Mouse (Mus musculus) lung, adult 2 months (tissue): ENCODE measurements at regions not wholly inside any gene's neighbourhood (a gene's known extent, or its start where the extent isn't known, plus 50 kb on each side); places are given as distances from the start of the nearest gene placed in this dataset.

ENCODE experiments used
- DNase-seq: peaks from one replicate; pipeline ENCODE4 v3.0.0; 2022
- H3K4me1 ChIP-seq: fragments of 200-500 bp; 2 replicates; pipeline ENCODE4 v1.6.1; 2011; ENCODE audit warnings: low read length; ENCODE audit not compliant: control insufficient read depth, insufficient read depth
- H3K4me3 ChIP-seq: fragments of 200-500 bp; replicated peaks from 2 replicates; pipeline ENCODE3; 2011; ENCODE audit warnings: low read depth, mild to moderate bottlenecking, control low read depth, low read length; ENCODE audit errors: extremely low read depth
- CTCF ChIP-seq: fragments of 200-500 bp; IDR thresholded peaks from 2 replicates; pipeline ENCODE4 v1.5.1; 2011; ENCODE audit warnings: mild to moderate bottlenecking, low read length, control low read depth; ENCODE audit not compliant: insufficient read depth
- POLR2A ChIP-seq: fragments of 200-500 bp; IDR thresholded peaks from 2 replicates; pipeline ENCODE4 v1.6.1; 2011; ENCODE audit warnings: low read depth, mild to moderate bottlenecking, control low read depth, low read length, borderline replicate concordance; ENCODE audit errors: extremely low read depth
- WGBS: fragments of 180-500 bp; shearing (Covaris S2); methylation state at CpG from one replicate; pipeline ENCODE4 v1.1.7; 2018; 5-methylcytosine and 5-hydroxymethylcytosine counted together

GRCm38 (mm10) chr10:95087864-95088570, 143.4 kb upstream of the Plxnc1 start:
- WGBS, result 35% methylated on average over 13 of the region's 13 CpGs
- TF ChIP-seq POLR2A, result no peak
- TF ChIP-seq CTCF, result peak; percentile 81
- no peaks in the 10 kb centered on the region for H3K4me1 ChIP-seq
- no peak overlapping the region for H3K4me3 ChIP-seq
- DNase-seq, result no peak

GRCm38 (mm10) chr10:95086755-95087154, 142.1 kb upstream of the Plxnc1 start:
- no peak for DNase-seq
- WGBS, result 36% methylated on average over 4 of the region's 4 CpGs
- no peaks in the 10 kb centered on the region for H3K4me1 ChIP-seq
- no peak for TF ChIP-seq POLR2A
- no peak for TF ChIP-seq CTCF
- no peak overlapping the region for H3K4me3 ChIP-seq

GRCm38 (mm10) chr10:95085688-95086268, 141.1 kb upstream of the Plxnc1 start:
- TF ChIP-seq POLR2A (no peak), CTCF (no peak)
- DNase-seq, result no peak
- WGBS, result 66% methylated on average over 8 of the region's 8 CpGs
- no peak overlapping the region for H3K4me3 ChIP-seq
- H3K4me1 ChIP-seq, result no peaks in the 10 kb centered on the region

- 73% methylated on average over 14 of the region's 14 CpGs for WGBS
- DNase-seq, result no peak
- TF ChIP-seq POLR2A (no peak), CTCF (no peak)
- Histone ChIP-seq H3K4me3 (no peak overlapping the region), H3K4me1 (no peaks in the 10 kb centered on the region)
These were observed 138.9 kb upstream of the Plxnc1 start for GRCm38 (mm10) chr10:95083341-95084148.

GRCm38 (mm10) chr10:95082634-95083033, 138.0 kb upstream of the Plxnc1 start:
- WGBS, result 94% methylated on average over 5 of the region's 5 CpGs
- no peak for TF ChIP-seq CTCF
- TF ChIP-seq POLR2A, result no peak
- H3K4me3 ChIP-seq, result no peak overlapping the region
- no peak for DNase-seq
- H3K4me1 ChIP-seq, result no peaks in the 10 kb centered on the region

GRCm38 (mm10) chr10:95079979-95080378, 135.3 kb upstream of the Plxnc1 start:
- Histone ChIP-seq H3K4me1 (peaks cover 5% of the 10 kb centered on the region), H3K4me3 (no peak overlapping the region)
- TF ChIP-seq CTCF (no peak), POLR2A (no peak)
- 59% methylated on average over 5 of the region's 5 CpGs for WGBS
- DNase-seq, result no peak

- Histone ChIP-seq H3K4me3 (no peak overlapping the region), H3K4me1 (peaks cover 7% of the 10 kb centered on the region)
- TF ChIP-seq POLR2A, result no peak
- TF ChIP-seq CTCF, result no peak
- 70% methylated on average over 5 of the region's 5 CpGs for WGBS
- DNase-seq, result no peak
These were observed 131.8 kb upstream of the Plxnc1 start for GRCm38 (mm10) chr10:95076421-95076820.

GRCm38 (mm10) chr10:95075897-95076296, 131.3 kb upstream of the Plxnc1 start:
- WGBS, result 76% methylated on average over 4 of the region's 4 CpGs
- H3K4me3 ChIP-seq, result no peak overlapping the region
- no peak for DNase-seq
- no peak for TF ChIP-seq POLR2A
- TF ChIP-seq CTCF, result no peak
- H3K4me1 ChIP-seq, result peaks cover 7% of the 10 kb centered on the region

GRCm38 (mm10) chr10:95074959-95075590, 130.4 kb upstream of the Plxnc1 start:
- WGBS, result 38% methylated on average over 5 of the region's 5 CpGs
- peak; percentile 78; the same call in 1 of the 2 replicates for TF ChIP-seq POLR2A
- no peak for TF ChIP-seq CTCF
- no peak for DNase-seq
- H3K4me1 ChIP-seq, result peaks cover 7% of the 10 kb centered on the region
- H3K4me3 ChIP-seq, result no peak overlapping the region
